Mouse (Mus musculus) urinary bladder, adult 18-20 months (tissue): ENCODE results near the gene Stum.
"Not testable (repeated sequence)": the region's sequence is repeated elsewhere in the genome, so short reads cannot be mapped to it uniquely, and the experiment has no call there.

Experiments
- DNase-seq, 2 experiments: peaks; one replicate each; pipeline ENCODE4 v3.0.0; 2022; ENCODE audit warnings: low spot score in 2 of 2, mixed read lengths in 2 of 2

Stum gene

DNA sequence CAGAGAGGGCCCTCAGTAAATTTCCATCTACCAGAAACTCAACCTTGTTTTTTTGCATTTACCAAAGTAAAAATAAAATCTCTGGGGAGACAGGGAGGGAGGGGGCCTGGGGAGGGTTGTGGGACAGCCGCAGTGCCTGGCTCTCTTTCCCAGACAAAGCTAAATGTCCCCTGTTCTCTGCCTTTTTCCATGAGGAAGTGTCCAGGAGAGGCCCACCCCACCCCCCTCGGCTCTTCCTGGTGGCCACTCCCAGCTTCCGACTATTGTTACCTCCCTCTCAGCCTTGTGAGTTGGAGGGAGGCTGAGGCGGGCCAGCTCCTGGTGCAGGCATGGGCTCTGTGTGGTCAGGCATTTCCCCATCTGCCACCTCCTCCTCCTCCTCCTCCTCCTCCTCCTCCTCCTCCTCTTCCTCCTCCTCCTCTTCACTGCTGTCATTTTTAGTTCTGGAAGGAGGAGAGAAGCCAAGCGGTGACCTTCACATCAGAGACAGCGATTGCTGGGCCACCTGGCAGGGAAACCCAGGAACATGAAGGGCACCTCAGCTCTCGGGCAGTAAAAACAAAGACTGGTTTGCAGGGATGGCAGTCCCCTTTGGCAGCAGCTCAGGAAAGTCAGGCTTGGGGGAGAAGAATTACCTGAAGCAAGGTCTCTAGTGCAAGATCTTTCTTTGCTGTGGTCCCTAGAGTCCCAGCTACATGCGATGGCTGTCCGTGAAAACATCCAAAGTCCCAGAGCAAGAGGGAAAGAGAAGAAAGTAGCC lies 77.5 kb downstream of the Stum start:
- no peak for DNase-seq

DNA sequence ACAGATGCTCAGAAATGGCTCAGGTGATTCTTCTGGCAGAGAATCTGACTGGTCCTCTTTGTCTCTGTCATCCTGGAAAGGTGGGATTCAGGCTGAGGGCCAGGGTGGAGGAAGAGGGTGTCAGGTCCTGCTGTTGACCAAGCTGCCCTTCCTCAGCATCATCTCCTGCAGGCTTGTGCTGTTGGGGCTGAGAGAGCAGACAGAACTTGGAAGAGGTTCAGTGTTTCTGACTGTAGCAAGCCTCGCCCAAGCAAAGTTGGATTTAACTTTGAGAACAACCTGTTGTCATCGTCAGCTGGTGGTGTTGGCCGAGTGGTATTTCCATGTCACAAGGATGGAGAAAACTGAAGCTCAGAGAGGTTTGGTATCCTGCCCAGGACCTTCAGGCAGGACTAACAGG lies 78.6 kb downstream of the Stum start:
- no peak for DNase-seq

GRCm38 (mm10) chr1:180403694-180404606 lies 79.4 kb downstream of the Stum start:
- peak in 1 of 2 experiments; percentile 55 for DNase-seq

DNA sequence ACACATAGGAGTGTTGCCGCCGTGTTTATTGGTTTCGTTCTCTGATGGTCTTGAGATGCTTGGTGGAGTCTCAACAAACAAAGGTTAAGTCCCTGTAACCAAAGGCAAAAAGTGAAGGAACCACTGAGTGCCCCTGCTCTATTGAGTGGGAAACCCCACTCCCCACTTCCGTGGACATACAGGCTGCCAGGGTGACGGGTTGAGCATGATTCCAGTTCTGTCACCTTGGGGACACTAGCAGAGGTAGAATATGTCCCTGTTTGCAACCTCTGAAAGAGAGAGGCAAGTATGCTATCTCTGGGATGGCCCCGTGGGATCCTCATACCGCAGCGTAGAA lies 80.0 kb downstream of the Stum start:
- DNase-seq, result no peak

- no peak for DNase-seq
These were observed 80.7 kb downstream of the Stum start for GRCm38 (mm10) chr1:180402481-180403081.

DNA sequence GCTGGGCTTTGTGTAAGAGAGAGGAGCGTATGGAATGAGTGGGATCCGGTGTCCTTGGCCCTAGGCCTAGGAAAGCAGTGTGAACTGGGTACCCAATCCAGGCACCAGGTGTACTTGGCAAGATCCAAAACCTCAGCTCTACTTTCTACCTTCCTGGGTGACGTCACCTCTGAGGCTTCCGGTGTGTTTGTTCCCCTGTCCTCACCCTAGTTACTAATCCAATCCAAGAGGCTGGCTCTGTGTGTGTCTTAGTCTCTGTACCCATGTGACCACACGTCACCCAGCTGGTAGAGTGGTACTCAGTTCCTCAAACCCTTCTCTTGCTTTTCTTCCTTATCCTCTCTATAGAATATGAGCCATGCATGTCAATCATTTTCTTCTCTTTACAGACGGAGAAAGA lies 81.6 kb downstream of the Stum start:
- no peak for DNase-seq

- no peak for DNase-seq
These were observed 82.4 kb downstream of the Stum start for GRCm38 (mm10) chr1:180400691-180401455.

GRCm38 (mm10) chr1:180398446-180398845 lies 84.9 kb downstream of the Stum start:
- DNase-seq, result no peak

GRCm38 (mm10) chr1:180397734-180398133 lies 85.6 kb downstream of the Stum start:
- no peak for DNase-seq

DNA sequence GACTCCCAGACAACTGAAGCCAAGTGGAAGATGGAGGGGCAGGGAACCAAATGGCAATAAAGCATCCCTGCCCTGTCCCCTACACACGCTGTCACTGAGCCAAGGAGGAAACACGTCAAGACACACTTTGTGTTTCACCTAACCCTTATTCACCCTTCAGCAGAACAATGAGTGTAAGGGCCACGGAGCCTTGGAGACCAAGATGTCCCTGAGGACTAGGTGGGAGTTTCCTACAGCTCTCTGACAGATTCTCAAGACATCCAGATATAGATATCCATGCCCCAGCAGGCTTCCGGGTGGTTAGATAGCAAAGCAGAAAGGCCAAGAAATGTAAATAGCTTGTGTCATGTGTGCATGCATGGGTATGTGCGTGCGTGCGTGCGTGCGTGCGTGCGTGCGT lies 89.4 kb downstream of the Stum start:
- no peak for DNase-seq

GRCm38 (mm10) chr1:180393017-180393797 lies 90.1 kb downstream of the Stum start:
- no peak for DNase-seq

DNA sequence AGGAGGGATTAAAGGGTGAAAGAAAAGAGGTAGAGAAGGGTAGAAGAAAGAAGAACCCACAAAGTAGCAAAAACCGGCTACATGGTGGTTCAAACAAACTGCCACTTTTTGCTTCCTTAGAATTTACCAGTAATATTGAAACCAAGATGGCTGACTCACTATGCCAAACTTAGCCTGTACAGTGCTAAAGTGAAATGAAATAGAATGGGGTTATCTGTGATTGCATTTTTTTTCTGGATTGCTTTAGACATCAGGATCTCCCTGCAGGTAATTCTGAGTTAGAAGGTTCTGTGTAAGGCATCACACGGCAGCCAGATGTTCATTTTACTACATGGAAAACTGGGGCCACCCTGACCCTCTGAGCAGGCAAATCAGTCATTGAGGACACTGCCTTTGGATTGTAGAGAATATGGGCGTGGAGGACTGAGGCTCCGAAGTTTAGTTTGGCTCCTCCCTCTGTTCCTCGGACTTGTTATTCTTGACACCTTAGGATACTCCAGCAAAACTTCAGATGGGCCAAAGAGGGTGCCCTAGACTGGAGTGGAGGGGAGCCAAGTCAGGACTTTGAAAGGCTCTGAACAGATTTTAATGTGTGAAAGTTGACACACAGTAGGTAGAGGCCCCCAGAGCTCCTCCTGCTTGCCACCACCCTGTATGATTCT lies 91.0 kb downstream of the Stum start:
- DNase-seq, result no peak

DNA sequence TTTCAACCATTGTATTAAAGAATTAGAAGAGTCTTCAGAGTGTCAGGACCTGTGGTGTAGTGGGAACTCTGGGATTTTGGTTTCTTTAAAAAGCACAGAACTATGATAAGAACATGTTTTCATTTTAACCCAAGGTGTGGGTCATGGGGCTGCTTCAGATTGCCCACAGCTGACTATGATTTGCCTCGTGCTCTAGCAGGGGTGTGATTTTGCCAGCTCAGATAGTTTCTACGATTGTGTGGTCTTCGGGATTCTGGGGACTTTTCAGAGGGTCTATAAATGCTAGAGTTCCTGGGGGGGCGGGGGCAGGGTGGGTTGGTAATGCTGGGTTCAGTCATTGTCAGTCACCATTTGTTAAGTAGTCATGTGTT lies 91.7 kb downstream of the Stum start:
- DNase-seq, result no peak

- DNase-seq, result no peak
These were observed 92.3 kb downstream of the Stum start for GRCm38 (mm10) chr1:180390746-180391574.

DNA sequence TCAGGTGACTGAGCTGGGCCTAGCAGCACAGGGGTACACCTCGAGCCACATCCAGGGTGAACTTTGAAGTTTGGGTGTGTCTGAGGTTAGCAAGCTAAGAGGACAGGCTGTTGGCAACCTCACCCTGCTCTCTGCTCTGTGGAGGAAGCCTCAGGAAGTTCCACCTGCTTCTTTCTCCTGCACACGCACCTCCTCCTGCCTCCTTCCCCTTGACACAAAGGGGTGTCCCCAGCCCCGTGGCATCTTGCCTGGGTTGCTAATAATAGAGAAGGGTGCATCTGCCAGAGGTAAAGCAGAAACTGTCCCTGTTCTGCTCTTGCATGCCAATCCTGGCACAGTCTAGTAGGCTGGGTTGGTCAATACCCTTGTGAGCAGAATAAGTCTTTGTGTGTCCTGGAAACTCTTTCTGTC lies 93.0 kb downstream of the Stum start:
- no peak for DNase-seq

GRCm38 (mm10) chr1:180389213-180389760 lies 94.0 kb downstream of the Stum start:
- DNase-seq, result not testable (repeated sequence)

GRCm38 (mm10) chr1:180388481-180388880 lies 94.8 kb downstream of the Stum start:
- DNase-seq, result no peak

- no peak for DNase-seq
These were observed 95.4 kb downstream of the Stum start for GRCm38 (mm10) chr1:180387750-180388480.
